Mouse (Mus musculus): Measurements from ENCODE around the gene Gabrr3. TPM values are rescaled to one million over a fixed set of nuclear protein-coding genes. Genes with fewer than 3 reads are reported as not detected.

Gabrr3 gene
- polyA plus RNA-seq, 1 experiment from 2014 or later, result not detected

DNA sequence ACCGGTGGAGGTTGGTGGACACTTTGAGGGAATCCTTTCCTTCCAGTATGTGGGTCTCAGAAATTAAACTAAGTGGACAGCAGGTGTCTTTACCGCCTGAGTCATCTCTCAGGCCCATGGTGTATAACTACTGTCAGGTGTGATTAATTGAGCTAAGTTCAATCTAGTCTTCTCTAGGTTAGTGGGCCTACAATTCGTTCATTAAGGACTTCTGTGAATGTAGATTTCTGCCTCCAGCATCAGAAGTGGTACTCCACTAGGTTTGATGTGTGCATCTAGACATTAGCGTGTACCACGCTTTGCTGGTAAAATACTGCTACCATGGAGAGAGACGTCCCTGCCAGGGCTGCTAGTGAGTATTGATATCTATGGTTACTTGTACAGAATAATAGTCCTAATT lies 65.4 kb downstream of the Gabrr3 start:
- Histone ChIP-seq H3K27me3 (no peaks in the 10 kb centered on the region), H3K9me3 (no peaks in the 10 kb centered on the region), H3K9ac (peak overlapping the region; percentile 51; the same call in 1 of the 2 replicates), H3K4me2 (peak overlapping the region; percentile 69), H3K4me3 (peak overlapping the region; percentile 60), H3K27ac (no peak overlapping the region), H3K36me3 (no peaks in the 10 kb centered on the region; the same call in 1 of the 2 replicates), H3K4me1 (peaks cover 7% of the 10 kb centered on the region; the same call in 1 of the 2 replicates)
- no peak for ATAC-seq (ENCODE audit: borderline replicate concordance, extremely low read depth, low FRiP score, low TSS enrichment)
- 38% methylated on average over 6 of the region's 6 CpGs for WGBS

DNA sequence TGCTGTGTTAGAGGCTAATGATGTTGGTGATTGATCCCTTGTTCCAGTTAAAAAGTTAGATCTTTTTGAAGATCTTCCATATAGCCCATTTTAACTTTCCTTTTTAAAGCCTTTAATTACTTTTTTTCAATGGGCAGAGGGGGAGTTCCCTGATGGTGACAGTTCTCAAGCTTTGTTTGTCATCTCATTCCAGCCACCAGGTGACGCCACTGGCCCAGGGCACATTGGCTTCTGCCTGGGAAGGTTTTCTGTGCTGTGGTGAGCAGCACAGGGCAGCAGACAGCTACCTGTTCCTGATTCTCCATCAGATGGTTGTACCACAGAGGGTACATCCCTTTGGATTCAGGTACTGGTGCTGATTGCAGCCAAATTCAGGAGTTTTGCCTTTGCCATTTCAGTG lies 67.7 kb downstream of the Gabrr3 start:
- no peak overlapping the region for H3K4me3 ChIP-seq
- H3K4me1 ChIP-seq, result peaks cover 7% of the 10 kb centered on the region; the same call in 1 of the 2 replicates
- no peaks in the 10 kb centered on the region for H3K27me3 ChIP-seq
- H3K9me3 ChIP-seq, result no peaks in the 10 kb centered on the region
- peaks cover 4% of the 10 kb centered on the region for H3K36me3 ChIP-seq
- H3K9ac ChIP-seq, result no peak overlapping the region
- no peak overlapping the region for H3K27ac ChIP-seq
- no peak overlapping the region for H3K4me2 ChIP-seq
- WGBS, result 10% methylated on average over 1 of the region's 1 CpGs
- no peak for ATAC-seq (ENCODE audit: borderline replicate concordance, extremely low read depth, low FRiP score, low TSS enrichment)

DNA sequence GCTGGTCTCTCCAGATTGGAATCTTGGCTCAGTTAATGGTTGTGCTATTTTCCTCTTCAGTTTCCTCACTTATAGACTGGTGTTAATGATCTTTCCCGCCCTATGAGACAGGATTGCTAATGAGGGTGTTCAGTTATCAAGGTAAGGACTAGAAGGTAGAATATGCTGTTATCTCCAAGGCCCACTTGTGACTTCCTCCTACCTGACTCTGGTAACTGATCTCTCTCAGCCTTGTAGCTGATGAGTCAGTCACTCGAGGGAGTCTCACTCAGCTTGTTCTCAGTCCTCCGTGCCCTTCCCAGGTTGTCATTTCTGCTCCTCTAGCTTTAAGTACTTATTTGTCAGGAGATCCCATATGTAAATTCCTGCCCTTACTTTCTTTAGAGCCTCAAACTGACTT lies 70.8 kb downstream of the Gabrr3 start:
- Histone ChIP-seq H3K9me3 (no peaks in the 10 kb centered on the region), H3K9ac (no peak overlapping the region), H3K27ac (no peak overlapping the region), H3K4me3 (no peak overlapping the region), H3K4me1 (peaks cover under 1% of the 10 kb centered on the region; the same call in 1 of the 2 replicates), H3K27me3 (no peaks in the 10 kb centered on the region), H3K4me2 (no peak overlapping the region), H3K36me3 (peaks cover 8% of the 10 kb centered on the region)
- WGBS, result 77% methylated on average over 3 of the region's 3 CpGs
- no peak for ATAC-seq (ENCODE audit: borderline replicate concordance, extremely low read depth, low FRiP score, low TSS enrichment)

DNA sequence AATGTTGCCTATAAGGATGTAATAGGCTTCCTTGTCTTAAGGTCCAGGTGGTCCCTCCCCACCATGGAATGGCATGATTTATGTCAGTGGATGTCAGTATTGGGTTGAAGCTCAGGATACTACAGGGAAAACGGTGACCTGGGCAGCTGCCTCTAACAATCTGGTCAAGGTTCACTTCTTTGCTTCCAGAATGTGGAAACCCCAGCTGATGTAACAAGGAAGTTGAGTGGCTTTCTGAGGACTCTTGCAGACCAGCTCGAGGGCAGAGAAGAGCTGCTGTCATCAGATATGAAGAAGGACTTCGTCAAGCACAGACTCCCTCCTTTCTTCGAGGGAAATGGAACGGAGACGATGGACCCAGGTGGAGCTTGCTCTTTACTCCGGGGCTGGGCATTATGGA lies 80.1 kb downstream of the Gabrr3 start:
- no peak overlapping the region for H3K27ac ChIP-seq
- H3K4me2 ChIP-seq, result no peak overlapping the region
- ATAC-seq (ENCODE audit: borderline replicate concordance, extremely low read depth, low FRiP score, low TSS enrichment), result no peak
- H3K4me3 ChIP-seq, result no peak overlapping the region
- H3K4me1 ChIP-seq, result no peaks in the 10 kb centered on the region
- H3K36me3 ChIP-seq, result peaks cover 57% of the 10 kb centered on the region
- H3K9me3 ChIP-seq, result no peaks in the 10 kb centered on the region
- no peaks in the 10 kb centered on the region for H3K27me3 ChIP-seq
- 82% methylated on average over 7 of the region's 7 CpGs for WGBS
- H3K9ac ChIP-seq, result no peak overlapping the region

DNA sequence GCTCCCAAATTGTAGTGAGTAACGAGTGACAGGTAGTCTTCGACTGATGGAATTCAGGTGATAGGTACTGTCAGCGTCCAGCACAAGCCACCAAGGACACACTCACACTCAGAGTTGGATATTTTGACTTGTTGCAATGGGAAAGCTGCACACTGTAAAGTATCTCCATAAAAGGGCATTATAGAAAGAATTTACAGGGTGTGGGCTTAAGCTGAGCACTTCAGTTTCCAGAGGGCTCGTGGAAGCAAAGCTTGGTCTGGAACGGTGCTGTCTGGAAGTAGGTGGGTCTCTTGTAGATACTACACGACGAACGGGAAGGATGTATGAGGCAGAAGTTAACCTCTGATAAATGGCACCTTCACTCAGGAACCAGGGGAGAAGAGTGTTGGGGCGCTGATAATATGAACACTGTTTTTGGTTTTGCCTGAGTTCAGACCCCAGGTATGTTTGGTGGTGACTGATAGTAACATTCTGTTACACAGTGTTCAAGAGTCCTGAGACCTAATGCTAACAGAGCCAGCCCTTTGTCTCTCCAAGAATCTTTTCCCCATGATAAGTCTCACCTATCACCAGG lies 80.9 kb downstream of the Gabrr3 start:
- Histone ChIP-seq H3K36me3 (peaks cover 53% of the 10 kb centered on the region), H3K4me1 (no peaks in the 10 kb centered on the region), H3K4me3 (no peak overlapping the region), H3K9me3 (no peaks in the 10 kb centered on the region), H3K9ac (no peak overlapping the region), H3K4me2 (no peak overlapping the region), H3K27me3 (no peaks in the 10 kb centered on the region), H3K27ac (no peak overlapping the region)
- WGBS, result 79% methylated on average over 9 of the region's 9 CpGs
- ATAC-seq (ENCODE audit: borderline replicate concordance, extremely low read depth, low FRiP score, low TSS enrichment), result no peak

DNA sequence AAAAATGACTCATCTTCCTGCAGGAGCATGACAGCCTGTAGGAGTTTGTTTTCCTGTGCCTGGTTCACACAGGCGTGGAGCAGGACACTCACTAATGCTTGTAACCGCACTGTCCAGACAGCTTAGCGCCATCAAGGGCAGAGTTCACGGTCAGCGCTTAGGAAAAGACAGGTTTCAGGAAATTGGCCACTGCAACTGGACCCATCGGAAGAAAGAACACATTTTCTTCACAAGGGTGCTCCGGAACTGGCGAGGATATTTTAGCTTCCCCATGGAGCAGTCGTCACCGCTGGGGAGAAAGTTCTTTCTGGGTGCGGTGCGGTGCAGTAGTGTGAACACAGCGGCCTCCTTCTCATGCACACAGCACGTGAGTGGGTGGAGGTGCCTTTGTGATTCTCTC lies 86.1 kb downstream of the Gabrr3 start:
- no peak overlapping the region for H3K4me3 ChIP-seq
- H3K36me3 ChIP-seq, result peaks cover 47% of the 10 kb centered on the region
- H3K9ac ChIP-seq, result no peak overlapping the region
- no peaks in the 10 kb centered on the region for H3K27me3 ChIP-seq
- no peaks in the 10 kb centered on the region for H3K4me1 ChIP-seq
- ATAC-seq (ENCODE audit: borderline replicate concordance, extremely low read depth, low FRiP score, low TSS enrichment), result no peak
- 82% methylated on average over 14 of the region's 14 CpGs for WGBS
- H3K9me3 ChIP-seq, result no peaks in the 10 kb centered on the region
- H3K4me2 ChIP-seq, result no peak overlapping the region
- H3K27ac ChIP-seq, result no peak overlapping the region

DNA sequence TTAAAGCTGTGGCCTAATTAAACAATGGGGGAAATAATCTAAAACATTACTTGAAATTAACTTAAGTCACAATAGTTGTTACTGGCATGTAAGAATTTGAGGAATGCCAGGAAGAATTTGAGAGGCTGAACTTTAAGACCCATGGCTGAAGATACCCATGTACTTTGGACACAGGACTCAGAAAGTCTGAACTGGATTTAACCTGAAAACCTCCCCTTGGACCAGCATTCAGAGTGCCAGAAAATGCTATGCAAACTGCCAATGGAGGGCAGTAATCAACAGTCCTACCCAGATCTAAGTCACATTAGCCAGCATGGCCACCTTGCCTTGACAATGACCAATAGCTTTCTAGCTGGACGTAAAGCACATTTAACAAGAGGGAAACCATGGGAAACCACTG lies 90.8 kb downstream of the Gabrr3 start:
- Histone ChIP-seq H3K27ac (no peak overlapping the region), H3K9me3 (no peaks in the 10 kb centered on the region), H3K4me2 (no peak overlapping the region), H3K9ac (no peak overlapping the region), H3K4me1 (no peaks in the 10 kb centered on the region), H3K27me3 (no peaks in the 10 kb centered on the region), H3K4me3 (no peak overlapping the region), H3K36me3 (peaks cover 22% of the 10 kb centered on the region)
- WGBS, result 90% methylated on average over 1 of the region's 1 CpGs
- ATAC-seq (ENCODE audit: borderline replicate concordance, extremely low read depth, low FRiP score, low TSS enrichment), result no peak

DNA sequence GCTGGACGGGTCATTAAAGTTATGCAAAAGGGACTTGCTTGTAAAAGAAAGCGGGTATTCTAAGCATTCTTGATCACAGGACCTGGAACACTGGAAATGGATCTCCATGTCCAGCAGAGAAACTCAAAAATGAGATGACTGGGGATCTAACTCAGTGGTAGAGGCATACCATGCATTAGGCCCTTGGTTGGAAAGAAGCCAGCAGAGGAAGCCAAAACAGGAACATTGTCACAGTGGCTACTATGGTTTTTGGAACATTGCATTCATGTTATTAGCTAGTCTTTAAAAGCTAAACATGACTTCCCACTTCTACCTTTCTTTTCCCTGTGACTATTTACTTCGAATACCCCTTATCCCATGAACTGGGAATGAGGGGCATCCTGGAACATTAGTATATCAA lies 92.0 kb downstream of the Gabrr3 start:
- H3K4me2 ChIP-seq, result no peak overlapping the region
- 87% methylated on average over 3 of the region's 3 CpGs for WGBS
- H3K27ac ChIP-seq, result no peak overlapping the region
- H3K27me3 ChIP-seq, result no peaks in the 10 kb centered on the region
- no peaks in the 10 kb centered on the region for H3K4me1 ChIP-seq
- H3K9ac ChIP-seq, result no peak overlapping the region
- H3K4me3 ChIP-seq, result no peak overlapping the region
- no peaks in the 10 kb centered on the region for H3K9me3 ChIP-seq
- ATAC-seq (ENCODE audit: borderline replicate concordance, extremely low read depth, low FRiP score, low TSS enrichment), result no peak
- peaks cover 12% of the 10 kb centered on the region; the same call in 1 of the 2 replicates for H3K36me3 ChIP-seq

DNA sequence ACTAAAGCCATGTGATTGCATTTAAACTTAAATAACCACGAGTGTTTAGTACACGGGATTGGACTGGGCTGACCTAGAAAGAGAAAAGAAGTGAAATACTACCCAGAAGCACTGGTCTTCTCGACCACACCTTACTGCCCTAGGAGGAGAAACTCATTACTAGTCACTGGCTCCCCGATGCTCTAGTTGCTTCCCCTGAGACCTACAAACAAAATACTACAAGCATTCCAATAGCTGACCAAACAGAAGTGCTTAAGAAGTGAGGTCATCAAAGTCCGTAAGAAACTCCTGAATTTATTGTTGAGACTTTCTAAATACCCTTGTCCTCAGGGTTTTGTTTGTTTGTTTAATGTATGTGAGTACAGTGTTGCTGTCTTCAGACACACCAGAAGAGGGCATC lies 102.7 kb downstream of the Gabrr3 start:
- Histone ChIP-seq H3K4me1 (no peaks in the 10 kb centered on the region), H3K27ac (no peak overlapping the region), H3K9me3 (no peaks in the 10 kb centered on the region), H3K36me3 (no peaks in the 10 kb centered on the region), H3K9ac (no peak overlapping the region), H3K27me3 (no peaks in the 10 kb centered on the region), H3K4me3 (no peak overlapping the region), H3K4me2 (no peak overlapping the region)
- no peak for ATAC-seq (ENCODE audit: borderline replicate concordance, extremely low read depth, low FRiP score, low TSS enrichment)
- WGBS, result 86% methylated on average over 5 of the region's 5 CpGs

Other genes starting within 250 kb of the Gabrr3 start
- not detected in 2 replicates for gene Olfr196, start 236.9 kb upstream of the Gabrr3 start, polyA plus RNA-seq (2015; fragmentation: Nextera tagmentation; extraction: Ambion mirVana)
- not detected in 2 replicates for gene Olfr198, start 203.8 kb upstream of the Gabrr3 start, polyA plus RNA-seq (2015; fragmentation: Nextera tagmentation; extraction: Ambion mirVana)
- gene Olfr199, start 187.6 kb upstream of the Gabrr3 start, polyA plus RNA-seq (2015; fragmentation: Nextera tagmentation; extraction: Ambion mirVana), result not detected in 2 replicates
- gene Olfr201, start 134.7 kb upstream of the Gabrr3 start, polyA plus RNA-seq (2015; fragmentation: Nextera tagmentation; extraction: Ambion mirVana), result not detected in 2 replicates
- gene Olfr202, start 120.5 kb upstream of the Gabrr3 start, polyA plus RNA-seq (2015; fragmentation: Nextera tagmentation; extraction: Ambion mirVana), result not detected in 2 replicates
- not detected in 2 replicates for gene Olfr203, start 108.5 kb upstream of the Gabrr3 start, polyA plus RNA-seq (2015; fragmentation: Nextera tagmentation; extraction: Ambion mirVana)
- gene Olfr204, start 89.1 kb upstream of the Gabrr3 start, polyA plus RNA-seq (2015; fragmentation: Nextera tagmentation; extraction: Ambion mirVana), result not detected in 2 replicates
- gene Olfr205, start 76.2 kb upstream of the Gabrr3 start, polyA plus RNA-seq (2015; fragmentation: Nextera tagmentation; extraction: Ambion mirVana), result not detected in 2 replicates
- not detected in 2 replicates for gene Olfr206, start 58.1 kb upstream of the Gabrr3 start, polyA plus RNA-seq (2015; fragmentation: Nextera tagmentation; extraction: Ambion mirVana)
- gene Olfr209, start 43.3 kb upstream of the Gabrr3 start, polyA plus RNA-seq (2015; fragmentation: Nextera tagmentation; extraction: Ambion mirVana), result not detected in 2 replicates
- 26.2 and 29.4 TPM in 2 replicates for gene Riox2, start 64.4 kb downstream of the Gabrr3 start, polyA plus RNA-seq (2015; fragmentation: Nextera tagmentation; extraction: Ambion mirVana)
- gene Crybg3, start 193.6 kb downstream of the Gabrr3 start, polyA plus RNA-seq (2015; fragmentation: Nextera tagmentation; extraction: Ambion mirVana), result 5.4 and 6.0 TPM in 2 replicates
- gene Arl6, start 232.1 kb downstream of the Gabrr3 start, polyA plus RNA-seq (2015; fragmentation: Nextera tagmentation; extraction: Ambion mirVana), result 35.2 and 36.9 TPM in 2 replicates

Data from lung, embryonic 15.5 days (tissue).